Mouse (Mus musculus) T-helper 2 cell (primary cell): ENCODE data around the gene Nol8.

ENCODE experiments used
- in situ Hi-C: fragments of 300-600 bp; cut with MboI, MseI; formaldehyde crosslinking; loops from one replicate; pipeline ENCODE4 v1.15.1; 2025; ENCODE audit warnings: high pct_unique_total_duplicates

The Nol8 gene

DNA sequence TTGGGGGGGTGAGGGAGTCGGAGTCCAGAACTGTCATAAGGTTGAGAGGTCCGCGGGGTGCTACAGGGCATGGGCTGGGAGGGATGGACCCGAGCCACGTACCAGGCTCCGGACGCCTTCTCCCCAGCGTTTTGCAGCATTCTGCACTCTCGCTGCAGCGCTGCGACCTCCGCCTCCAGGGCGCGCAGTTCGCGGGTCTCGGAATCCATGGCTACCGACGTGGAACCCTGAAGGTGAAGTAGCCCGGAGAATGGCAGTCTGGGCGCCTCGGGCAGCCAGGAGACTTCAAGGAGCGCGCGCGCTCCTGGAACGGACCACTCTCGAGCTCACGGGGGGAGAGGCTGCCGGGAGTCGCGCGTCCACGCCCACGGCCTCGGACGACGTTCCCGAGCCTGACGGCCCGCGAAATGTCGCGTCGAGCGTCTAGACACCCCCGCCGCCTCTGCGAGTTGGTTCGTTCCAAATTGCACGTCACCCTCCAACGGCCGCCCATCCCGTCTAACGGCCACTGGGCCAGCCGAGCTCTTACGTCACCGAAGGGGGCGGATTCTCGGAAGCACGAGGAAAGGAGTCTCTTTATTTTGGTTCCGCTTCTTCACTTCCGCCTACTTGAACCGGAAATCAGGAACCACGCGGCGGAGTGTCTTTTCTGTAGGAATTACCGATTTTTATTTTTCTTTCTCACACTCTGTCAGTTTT, at the start of gene Nol8, which contains the start of gene Cenpp:
Nol8 (plus strand) TSS at position 598 of the 699 bp plus-strand sequence.
Cenpp (minus strand) TSS at position 305 of the 699 bp plus-strand sequence.
- in situ Hi-C loops: loop anchor here (10.0 to 25.0 kb wide), 2 partner anchors 228 to 765 kb away; partner anchors contain the start of gene Ippk

DNA sequence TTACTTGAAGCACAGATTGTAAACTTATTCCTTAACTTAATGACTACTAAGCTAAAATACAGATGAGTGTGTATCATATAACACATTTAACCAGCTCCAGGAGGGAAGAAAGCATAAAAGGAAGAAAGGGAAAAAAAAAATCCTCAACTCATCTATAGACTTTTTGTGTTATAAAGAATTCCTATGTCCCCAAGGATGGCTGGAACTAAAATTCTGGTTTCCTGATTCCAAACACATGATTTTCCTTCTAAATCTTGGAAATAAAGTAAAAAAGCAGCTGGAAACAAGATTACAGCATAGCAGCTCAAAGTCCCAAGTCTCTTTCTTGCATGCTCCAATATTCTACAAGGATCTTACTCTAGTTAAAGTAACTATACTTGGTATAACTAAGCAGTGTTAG, 49.3 kb upstream of the Nol8 start:
- in situ Hi-C loops: no loop called here

DNA sequence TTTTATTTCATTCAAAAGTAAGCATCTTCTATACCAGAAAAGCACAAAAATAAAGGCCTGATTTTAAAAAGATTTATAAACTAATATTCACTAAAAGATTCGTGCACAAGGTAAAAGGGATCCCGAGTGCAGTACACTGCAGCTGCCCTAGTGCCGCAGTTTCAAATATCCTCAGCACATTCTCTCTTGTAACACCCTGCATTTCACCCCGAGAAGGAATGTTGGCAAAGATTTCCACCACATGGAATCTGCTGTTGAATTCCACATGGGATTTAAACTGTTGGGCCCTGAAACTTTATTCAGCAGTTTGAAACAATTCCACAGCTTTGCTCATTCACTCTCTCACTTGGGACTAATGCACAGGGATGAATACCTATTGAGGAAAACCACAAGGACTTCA, 45.2 kb upstream of the Nol8 start, which contains the start of gene Ogn:
Ogn (plus strand) TSS at position 333 of the 400 bp plus-strand sequence.
- in situ Hi-C loops: no loop called here

DNA sequence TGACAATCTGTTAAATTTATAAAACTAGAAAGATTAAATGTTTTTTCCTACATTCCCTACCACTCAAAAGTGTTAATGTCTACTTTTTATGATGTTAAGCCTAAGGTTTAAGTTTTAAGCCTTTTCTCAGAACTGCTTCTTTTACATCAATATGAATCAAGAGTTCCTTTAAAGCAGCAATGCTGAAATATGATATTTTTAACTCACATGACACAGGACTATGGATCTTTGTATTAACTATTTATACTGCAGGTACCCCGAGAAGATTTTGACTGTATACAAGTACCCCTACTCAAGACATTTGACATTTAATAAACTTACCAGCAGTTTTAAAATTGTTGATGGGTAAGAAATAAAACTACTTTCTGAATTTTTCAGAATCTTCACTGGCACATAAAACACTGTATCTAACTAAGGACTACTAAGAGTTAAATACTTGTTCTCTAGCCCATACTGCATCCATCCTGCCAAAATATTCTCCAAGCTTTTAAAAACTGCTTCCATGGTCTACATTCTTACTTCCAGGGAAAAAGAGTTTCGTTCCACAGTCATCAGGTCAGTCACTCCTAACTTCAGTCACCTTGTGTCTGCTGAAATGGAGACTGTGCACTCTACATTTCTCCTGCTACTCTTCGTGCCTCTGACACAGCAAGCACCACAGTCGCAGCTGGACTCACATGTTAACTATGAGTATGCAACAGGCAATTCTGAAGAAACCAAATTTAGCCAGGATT, 44.1 kb upstream of the Nol8 start:
- in situ Hi-C loops: no loop called here

DNA sequence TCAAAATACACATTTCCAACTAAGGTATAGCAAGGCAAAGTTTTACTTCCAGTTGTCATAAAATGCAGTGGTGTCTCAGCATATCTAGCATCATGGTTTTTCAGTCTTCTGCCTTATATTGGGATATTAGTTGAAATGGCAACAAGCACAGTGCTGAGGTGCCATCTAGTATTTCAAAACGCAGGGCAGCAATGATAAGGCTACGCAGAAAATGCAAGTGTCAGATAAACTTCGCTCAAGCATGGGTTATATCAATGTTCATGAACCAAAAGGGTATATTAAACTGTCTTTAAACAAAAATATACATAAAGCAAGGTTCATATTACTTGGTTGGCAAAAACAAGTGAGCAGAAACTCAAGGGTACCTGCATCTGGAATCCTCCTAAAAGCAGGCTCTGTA, 35.9 kb upstream of the Nol8 start:
- in situ Hi-C loops: no loop called here

DNA sequence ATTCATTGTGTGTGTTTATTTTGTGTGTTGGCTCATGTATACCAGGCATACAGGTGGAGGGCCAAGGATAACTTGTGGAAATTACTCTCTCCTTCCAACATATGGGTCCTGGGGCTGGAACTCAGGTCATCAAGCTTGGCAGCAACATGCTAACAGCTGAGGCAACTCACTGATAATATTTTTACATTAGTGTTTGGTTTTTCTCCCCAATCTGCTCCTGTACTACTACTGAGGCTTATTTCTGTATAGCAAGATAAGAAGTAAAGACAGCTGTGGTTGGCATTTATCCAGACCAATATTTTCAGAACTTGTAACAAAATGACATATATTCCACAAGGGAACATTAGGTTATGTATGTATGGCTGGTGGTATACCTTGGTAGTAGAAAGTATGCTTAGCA, 34.5 kb upstream of the Nol8 start:
- in situ Hi-C loops: no loop called here

DNA sequence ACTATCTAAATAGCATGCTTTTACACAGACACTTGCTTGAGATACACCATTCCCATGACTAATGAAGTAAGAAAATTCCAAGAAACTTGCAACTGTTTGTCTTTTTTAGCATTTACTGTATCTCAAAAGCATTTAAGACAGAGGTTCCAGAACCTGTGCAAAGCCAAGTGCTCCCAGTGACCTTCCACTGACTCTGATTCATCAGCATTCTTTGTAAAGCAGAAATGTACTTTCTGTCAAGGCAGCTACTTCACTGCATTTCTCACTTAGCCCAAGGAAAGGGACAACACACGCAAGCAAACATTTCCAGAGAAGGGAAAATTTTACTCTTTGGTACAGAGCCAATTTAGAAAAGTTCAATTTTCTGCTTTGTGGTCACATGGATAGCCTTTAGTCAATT, 29.7 kb upstream of the Nol8 start:
- in situ Hi-C loops: loop anchor here (10.0 kb wide), 1 partner anchor 138 kb away; no protein-coding TSS in a partner anchor

DNA sequence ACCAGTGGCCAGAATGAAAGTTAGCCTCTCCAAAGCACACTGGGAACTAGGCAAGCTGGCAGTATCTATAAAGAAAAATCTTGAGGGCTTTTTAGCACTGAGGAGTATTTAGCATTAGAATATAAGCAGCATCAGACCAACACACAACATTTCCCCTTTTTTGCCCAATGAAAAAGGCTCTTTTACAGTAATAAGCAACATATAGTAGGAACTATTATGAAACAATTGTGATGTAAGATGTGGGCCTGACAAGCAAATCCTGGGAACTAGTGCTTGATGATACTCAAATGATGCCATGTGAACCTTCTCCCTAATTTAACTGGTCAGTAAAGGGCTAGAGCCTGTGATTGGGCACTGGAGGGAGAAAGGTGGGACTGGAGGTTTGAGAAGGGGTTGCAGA, 24.7 kb upstream of the Nol8 start:
- in situ Hi-C loops: loop anchor here (10.0 kb wide), 1 partner anchor 143 kb away; no protein-coding TSS in a partner anchor

DNA sequence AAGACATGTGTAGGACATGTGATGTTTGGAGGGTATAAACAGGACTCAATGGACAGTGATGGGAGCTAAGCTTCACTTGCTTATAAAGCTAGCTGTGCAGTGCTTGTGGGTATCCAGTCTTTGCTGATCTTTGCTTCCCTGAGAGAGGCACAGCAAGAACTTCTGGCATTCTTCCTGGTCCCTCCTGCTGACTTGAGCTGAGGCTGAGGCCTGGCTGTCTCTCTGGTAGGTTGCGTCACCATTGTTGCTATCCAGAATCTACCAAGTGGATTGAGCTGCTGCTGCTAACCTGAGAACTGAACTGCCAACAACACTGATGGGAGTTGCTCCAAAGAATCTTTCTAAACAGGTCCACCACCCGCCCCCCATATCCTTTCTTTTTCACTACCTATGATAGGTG, 23.8 kb upstream of the Nol8 start:
- in situ Hi-C loops: loop anchor here (10.0 kb wide), 1 partner anchor 144 kb away; no protein-coding TSS in a partner anchor

DNA sequence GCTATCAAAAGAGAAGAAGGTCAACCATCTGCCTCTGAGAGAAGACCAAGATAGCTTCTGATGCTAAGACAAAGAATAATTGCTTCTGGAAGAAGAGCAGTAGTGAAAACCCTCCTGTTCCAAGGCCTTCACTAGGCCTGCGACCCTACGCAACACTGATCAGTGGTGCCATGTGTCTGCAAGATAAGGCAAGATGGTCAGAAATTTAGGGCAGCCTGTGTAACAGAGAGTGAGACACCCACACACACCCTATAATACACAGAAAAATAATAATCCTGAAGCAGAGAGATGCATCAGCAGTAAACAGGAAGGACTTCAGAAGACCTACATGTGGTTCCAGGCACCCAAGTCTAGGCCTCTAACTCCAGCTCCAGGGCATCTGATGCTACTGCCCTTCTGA, 12.9 kb upstream of the Nol8 start:
- in situ Hi-C loops: loop anchor here (5.0 kb wide), 1 partner anchor 193 kb away; no protein-coding TSS in a partner anchor

DNA sequence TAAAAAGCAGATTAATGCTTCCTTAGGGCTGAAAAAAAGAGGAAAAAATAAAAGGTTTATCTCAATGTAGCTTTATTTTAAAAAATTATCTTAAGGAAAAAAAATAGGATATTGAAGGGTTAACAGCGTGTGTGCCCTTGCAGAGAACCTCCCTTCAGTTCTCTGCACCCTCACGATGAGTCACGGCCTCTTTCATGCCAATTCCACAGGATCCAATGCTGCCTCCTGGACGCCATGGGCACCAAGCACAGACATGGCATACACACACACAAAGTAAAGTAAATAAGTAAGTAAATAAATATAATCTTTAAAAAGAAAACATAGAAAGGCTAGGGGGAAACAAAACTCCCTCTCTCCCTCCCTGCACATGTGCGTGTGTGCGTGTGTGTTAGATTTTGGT, 10.2 kb upstream of the Nol8 start:
- in situ Hi-C loops: no loop called here

DNA sequence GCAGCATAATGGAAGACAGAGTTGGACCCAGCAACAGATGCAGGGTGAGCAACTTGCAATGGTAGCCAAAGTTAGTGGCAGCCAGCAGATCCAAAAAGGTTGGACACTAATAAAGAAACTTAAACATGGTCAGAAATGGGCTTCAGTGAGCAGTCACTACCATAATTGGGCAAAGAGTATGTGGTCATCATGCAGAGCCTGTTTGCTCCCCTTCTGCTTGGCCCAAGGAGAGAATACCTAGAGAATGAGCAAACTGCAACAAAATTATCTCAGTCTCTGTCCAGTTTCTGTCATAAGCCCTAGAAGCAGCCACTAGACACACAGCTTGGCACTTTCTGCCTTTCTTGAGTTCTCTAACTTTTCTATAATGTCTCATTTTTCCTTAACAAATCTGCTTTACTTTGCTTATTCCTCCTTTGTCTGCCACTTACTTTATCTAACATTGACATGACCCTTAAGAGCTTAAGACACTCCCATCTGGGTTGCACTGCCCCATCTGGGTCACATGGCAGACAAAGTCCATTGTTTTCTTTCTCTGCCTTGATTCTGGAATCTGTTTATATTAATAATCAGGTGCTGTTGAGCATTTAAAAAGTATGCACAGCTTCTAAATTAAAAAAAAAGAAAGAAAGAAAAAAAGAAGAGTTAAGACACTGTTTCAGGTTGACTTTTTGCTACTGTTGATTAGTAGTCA, 9.1 kb upstream of the Nol8 start:
- in situ Hi-C loops: no loop called here

DNA sequence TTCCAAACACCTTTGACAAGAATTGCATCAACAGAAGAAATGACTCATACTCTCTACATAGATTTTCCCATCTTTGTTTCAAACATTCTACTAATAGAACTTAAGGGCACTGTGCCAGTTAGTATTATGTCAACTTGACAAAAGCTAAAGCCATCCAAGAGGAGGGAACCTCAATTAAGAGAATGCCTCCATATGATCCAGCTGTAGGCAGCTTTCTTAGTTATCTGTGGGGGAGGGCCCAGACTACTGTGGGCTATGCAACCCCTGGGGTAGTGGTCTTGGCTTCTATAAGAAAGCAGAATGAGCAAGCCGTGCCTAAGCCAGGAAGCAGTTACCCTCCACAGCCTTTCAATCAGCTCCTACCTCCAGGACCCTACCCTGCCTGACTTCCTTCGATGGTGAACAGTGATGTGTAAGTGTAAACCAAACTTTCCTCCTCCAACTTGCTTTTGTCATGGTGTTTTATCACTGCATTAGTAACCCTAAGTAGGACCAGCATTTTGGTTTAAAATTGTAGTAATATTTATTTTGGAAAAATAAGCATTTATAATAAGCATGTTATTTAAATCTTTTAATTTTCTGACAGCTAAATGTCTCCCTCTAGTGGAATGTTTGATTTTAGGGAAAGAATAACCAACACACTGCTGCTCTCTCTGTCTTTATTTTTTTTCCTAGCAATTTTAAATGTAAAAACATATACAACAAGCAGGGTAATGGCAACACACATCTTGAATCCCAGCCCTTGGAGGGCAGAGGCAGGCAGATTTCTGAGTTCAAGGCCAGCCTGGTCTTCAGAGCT, 7.9 kb upstream of the Nol8 start:
- in situ Hi-C loops: no loop called here

DNA sequence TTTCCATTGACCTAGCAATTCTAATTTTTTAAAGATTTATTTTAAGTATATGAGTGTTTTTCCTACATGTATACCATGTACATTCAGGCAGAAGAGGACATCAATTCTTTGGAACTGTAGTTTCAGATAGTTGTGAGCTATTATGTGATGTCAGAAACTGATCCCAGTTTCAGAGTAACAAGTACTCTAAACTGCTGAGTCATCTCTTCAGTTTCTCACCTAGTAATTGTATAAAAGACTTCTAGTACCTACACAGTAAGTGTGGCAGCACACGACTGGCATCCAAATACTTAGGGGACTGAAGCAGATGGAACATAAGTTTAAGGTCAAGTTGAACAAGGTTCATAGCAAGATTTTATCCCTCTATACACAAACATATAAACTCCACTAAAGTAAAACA, 6.9 kb upstream of the Nol8 start:
- in situ Hi-C loops: no loop called here

DNA sequence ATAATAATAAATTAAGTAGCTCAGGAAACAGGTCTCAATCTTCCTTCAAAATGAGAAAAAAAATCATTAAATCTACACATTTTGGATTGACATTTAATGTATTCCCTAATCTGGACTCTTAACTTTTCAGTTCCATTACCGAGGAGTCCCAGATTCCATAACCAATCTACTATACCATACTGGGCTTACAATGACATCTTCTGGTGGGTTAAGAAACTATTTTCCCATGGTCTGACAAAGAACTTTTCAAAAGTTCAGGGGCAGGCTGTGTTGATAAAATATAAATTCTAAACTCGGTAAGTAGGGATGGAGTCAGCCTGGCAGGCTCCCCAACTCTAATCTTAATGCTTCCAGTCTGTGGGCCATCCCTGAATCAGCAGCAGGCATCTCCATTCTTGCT, 1.7 kb upstream of the Nol8 start:
- in situ Hi-C loops: loop anchor here (10.0 to 25.0 kb wide), 2 partner anchors 226 to 764 kb away; partner anchors contain the start of gene Ippk

DNA sequence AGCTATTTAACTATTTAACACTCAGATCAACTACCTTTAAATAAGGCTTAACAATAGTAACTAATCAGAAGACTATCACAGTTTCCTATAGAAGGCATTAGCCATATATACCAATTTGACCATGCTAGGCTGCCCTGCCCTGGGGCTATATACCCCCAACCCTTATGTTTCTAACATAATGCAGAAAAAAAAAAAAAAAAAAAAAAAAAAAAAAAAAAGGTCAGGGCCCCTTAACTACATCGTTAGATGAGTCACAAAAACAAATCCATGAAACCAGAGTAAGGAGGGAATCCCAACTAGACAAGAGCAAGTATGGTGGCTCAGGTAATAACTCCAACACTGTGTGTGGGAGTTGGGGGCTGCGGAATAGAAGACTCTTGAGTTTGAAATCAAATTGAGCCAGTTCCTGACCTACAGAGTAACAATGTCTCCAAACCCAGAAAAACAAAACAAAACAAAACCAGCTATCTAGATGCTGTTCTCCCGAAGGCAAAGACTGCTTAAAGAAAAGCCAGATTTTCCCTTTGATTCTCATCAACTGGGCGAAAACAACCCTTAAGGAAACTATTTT, 1.0 kb upstream of the Nol8 start:
- in situ Hi-C loops: loop anchor here (10.0 to 25.0 kb wide), 2 partner anchors 227 to 765 kb away; partner anchors contain the start of gene Ippk

DNA sequence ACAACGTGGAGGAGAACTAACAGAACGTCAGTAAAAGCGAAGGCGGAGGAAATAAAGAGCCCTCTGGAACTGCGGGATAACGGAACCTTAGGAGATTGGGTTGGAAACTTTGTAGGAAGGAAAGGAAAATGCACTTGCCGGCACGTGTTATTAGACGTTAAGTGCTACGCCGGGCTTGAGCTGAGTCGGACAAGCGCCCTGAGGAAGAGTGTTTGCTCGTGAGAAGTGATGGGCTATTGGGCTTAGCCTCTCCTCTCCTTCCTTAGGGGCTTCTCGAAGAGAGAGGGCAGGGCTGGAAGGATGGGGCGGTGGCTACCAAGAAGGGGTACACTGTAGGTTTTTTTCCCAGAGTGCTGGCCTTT, 283 bp downstream of the Nol8 start:
- in situ Hi-C loops: loop anchor here (10.0 to 25.0 kb wide), 2 partner anchors 228 to 766 kb away; partner anchors contain the start of gene Ippk

DNA sequence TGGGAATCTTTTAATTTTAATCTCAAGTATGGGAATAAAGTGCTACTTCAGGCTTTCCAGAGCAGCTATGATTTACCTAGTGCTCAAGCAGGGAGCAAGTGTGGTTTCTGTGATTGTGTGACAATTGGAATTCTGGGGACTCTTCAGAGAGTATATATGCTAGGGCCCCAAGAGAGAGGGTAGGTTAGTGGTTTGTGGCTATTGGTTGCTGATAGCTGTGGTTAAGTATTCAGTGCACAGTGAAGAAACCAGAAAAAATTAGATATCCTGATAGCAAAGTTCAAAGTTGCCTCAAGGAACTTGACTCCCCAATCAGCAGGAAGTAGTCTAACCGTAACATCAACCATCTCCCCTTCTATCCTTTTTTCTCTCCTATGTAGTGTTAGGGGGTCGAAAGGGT, 24.9 kb downstream of the Nol8 start:
- in situ Hi-C loops: no loop called here

DNA sequence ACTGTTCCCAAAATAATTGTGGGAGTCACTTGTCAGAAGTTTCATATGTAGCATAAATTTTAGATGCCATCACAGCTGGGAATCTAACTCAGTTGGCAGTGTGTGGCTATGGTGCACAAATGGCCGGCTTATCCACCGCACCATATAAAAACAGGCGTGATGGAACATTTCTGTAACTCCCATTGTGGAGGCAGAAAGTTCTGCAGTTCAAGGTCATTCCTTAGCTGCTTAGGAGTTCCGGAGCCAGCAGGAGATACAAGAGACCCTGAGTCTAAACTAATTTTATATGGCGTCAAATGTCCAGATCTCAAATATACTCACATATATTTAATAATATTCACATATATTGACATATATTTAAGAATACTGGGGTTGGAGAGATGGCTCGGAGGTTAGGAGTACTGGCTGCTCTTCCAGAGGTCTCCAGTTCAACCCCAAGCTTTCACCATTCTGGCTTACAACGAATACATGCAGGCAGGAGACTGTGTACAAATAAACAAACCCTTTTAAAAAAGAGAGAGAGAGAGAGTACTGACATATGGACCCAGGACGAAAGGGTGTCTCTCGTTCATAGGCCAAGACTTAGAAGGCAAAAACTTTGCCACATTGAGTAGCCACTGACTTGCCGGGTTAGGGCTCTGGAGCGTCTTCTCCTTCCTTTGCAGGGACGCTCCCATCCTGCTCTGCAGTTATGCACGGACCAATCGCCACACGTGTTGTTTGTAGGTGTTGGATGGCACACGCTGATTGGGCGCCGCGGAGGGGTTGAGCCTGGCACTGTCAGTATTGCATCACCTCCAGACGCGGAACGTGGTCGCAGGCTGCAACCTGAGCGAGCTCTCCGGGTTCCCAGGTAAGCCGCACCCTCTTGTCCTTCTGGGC, 28.7 kb downstream of the Nol8 start, which contains the start of gene Iars:
Iars (plus strand) TSS at position 750 of the 882 bp plus-strand sequence.
- in situ Hi-C loops: loop anchor here (10.0 kb wide), 1 partner anchor 1703 kb away; no protein-coding TSS in a partner anchor
